Mouse (Mus musculus): ENCODE results near the gene Rxfp3. TPM values are rescaled to one million over a fixed set of nuclear protein-coding genes. Genes with fewer than 3 reads are reported as not detected.

The Rxfp3 gene
- not detected in 3 replicates for total RNA-seq (2017)

DNA sequence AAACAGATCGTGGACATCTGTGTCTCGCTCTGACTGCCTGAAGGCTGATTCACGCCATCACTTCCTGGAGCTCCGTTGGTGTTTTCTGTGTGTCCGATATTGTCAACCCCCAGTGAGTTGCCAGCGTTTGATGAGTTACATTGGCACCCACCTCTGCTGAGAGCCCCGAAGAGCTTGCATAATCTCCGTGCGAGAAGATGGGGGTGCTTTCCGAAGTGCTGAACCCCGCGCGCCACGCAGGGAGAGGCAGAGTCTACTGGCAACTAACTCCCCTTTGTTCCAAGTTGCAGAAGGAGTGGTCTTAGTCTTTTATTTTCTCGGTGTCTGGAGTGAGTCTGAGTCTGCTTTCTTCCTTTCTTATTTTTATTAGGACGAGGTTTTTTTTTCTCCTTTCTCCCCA lies at the start of gene Rxfp3:
TSS of gene Rxfp3 (minus strand) at position 281 of the 400 bp plus-strand sequence.
- no peak for ATAC-seq (replicated peaks; ENCODE audit: insufficient number of reproducible peaks, low FRiP score, low TSS enrichment, poor library complexity, severe bottlenecking)

DNA sequence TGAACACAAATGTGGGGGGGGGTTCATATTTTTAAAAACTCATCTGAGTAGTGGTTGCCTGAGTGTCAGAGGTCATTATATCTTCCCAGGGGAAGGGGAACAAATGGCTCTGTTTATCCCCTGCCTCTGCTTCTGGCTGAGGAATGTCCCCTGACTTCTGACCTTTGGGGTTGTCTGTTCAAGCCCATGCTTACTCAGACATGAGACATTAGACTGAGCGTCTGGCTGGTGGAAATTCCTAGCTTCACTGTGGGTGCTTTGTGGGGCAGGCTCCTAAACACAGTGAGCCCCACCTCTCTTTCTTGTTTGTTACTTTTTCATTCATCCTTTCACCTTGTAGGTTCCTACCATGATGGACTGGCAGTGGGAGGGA lies 47.2 kb upstream of the Rxfp3 start:
- no peak for ATAC-seq (replicated peaks; ENCODE audit: insufficient number of reproducible peaks, low FRiP score, low TSS enrichment, poor library complexity, severe bottlenecking)

- no peak for ATAC-seq (replicated peaks; ENCODE audit: insufficient number of reproducible peaks, low FRiP score, low TSS enrichment, poor library complexity, severe bottlenecking)
These were observed 46.6 kb upstream of the Rxfp3 start for GRCm38 (mm10) chr15:11084241-11084992.

DNA sequence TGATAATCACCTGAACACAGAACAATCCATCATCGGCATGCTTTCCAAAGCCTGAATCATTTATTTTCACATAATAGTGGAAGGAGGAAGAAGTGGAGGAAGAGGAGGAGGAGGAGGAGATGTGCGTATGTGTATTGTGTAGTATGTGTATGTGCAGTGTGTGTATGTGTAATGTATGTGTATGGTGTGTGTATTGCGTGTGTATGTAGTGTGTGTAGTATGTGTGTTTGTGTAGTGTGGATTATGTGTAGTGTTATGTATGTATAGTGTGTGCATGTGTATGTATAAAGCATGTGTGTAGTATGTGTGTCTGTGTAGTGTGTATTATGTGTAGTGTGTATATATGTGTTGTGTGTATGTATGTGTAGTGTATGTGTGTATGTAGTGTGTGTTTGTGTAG lies 45.9 kb upstream of the Rxfp3 start:
- no peak for ATAC-seq (replicated peaks; ENCODE audit: insufficient number of reproducible peaks, low FRiP score, low TSS enrichment, poor library complexity, severe bottlenecking)

DNA sequence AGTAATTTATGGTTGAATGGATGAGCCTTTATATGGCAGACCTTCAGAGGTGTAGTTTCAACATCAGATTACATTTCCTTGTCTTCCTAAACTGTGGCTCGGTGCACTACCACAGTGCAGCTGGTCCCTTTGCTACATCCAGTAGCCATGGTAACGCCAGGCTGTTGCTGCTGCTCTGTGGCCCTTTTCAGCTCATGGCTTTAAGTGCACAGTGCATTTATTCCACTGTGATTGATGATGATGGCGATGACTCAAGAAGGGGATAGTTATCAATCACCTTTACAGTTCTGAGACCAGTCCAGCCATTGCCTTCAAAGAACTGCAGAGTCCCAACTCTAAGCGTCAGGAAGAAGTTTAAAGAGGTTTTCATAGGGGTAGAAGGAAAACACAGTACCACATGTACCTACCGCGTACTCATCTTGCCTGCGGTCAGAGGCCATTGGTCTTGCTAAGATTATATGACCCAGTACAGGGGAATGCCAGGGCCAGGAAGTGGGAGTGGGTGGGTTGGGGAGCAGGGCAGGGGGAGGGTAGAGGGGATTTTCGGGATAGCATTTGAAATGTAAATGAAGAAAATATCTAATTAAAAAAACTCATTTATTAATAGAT lies 45.3 kb upstream of the Rxfp3 start:
- ATAC-seq (replicated peaks; ENCODE audit: insufficient number of reproducible peaks, low FRiP score, low TSS enrichment, poor library complexity, severe bottlenecking), result no peak

- ATAC-seq (replicated peaks; ENCODE audit: insufficient number of reproducible peaks, low FRiP score, low TSS enrichment, poor library complexity, severe bottlenecking), result no peak
These were observed 38.1 kb upstream of the Rxfp3 start for GRCm38 (mm10) chr15:11075726-11076361.

- no peak for ATAC-seq (replicated peaks; ENCODE audit: insufficient number of reproducible peaks, low FRiP score, low TSS enrichment, poor library complexity, severe bottlenecking)
These were observed 30.1 kb upstream of the Rxfp3 start for GRCm38 (mm10) chr15:11067891-11068290.

GRCm38 (mm10) chr15:11066299-11066698 lies 28.5 kb upstream of the Rxfp3 start:
- ATAC-seq (replicated peaks; ENCODE audit: insufficient number of reproducible peaks, low FRiP score, low TSS enrichment, poor library complexity, severe bottlenecking), result no peak

GRCm38 (mm10) chr15:11065528-11066171 lies 27.9 kb upstream of the Rxfp3 start:
- ATAC-seq (replicated peaks; ENCODE audit: insufficient number of reproducible peaks, low FRiP score, low TSS enrichment, poor library complexity, severe bottlenecking), result no peak

GRCm38 (mm10) chr15:11064558-11065411 lies 27.0 kb upstream of the Rxfp3 start, which contains the start of gene Adamts12:
Gene Adamts12 (plus strand): TSS chr15:11064790.
- ATAC-seq (replicated peaks; ENCODE audit: insufficient number of reproducible peaks, low FRiP score, low TSS enrichment, poor library complexity, severe bottlenecking), result no peak

- no peak for ATAC-seq (replicated peaks; ENCODE audit: insufficient number of reproducible peaks, low FRiP score, low TSS enrichment, poor library complexity, severe bottlenecking)
These were observed 26.4 kb upstream of the Rxfp3 start for GRCm38 (mm10) chr15:11064160-11064557.

DNA sequence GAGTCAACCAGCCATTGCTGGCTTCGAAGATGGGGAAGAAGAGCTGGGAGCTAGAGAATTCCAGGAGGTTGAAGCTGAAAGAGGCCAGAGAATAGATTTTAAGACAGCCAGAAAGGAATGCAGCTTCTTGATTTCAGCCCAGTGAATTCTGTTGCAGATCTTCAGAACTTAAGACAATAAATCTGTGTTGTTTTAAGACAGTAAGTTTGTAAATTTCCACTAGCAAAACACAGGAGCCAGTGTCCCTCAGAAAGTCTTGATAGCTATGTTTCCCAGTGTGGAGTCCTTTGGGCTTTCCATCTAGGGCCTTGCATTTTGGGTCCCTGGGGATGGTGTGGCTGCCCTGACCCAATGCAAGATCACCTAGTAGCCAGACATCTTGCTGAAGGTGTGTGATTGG lies 25.1 kb upstream of the Rxfp3 start:
- no peak for ATAC-seq (replicated peaks; ENCODE audit: insufficient number of reproducible peaks, low FRiP score, low TSS enrichment, poor library complexity, severe bottlenecking)

- ATAC-seq (replicated peaks; ENCODE audit: insufficient number of reproducible peaks, low FRiP score, low TSS enrichment, poor library complexity, severe bottlenecking), result no peak
These were observed 16.8 kb upstream of the Rxfp3 start for GRCm38 (mm10) chr15:11054440-11055080.

DNA sequence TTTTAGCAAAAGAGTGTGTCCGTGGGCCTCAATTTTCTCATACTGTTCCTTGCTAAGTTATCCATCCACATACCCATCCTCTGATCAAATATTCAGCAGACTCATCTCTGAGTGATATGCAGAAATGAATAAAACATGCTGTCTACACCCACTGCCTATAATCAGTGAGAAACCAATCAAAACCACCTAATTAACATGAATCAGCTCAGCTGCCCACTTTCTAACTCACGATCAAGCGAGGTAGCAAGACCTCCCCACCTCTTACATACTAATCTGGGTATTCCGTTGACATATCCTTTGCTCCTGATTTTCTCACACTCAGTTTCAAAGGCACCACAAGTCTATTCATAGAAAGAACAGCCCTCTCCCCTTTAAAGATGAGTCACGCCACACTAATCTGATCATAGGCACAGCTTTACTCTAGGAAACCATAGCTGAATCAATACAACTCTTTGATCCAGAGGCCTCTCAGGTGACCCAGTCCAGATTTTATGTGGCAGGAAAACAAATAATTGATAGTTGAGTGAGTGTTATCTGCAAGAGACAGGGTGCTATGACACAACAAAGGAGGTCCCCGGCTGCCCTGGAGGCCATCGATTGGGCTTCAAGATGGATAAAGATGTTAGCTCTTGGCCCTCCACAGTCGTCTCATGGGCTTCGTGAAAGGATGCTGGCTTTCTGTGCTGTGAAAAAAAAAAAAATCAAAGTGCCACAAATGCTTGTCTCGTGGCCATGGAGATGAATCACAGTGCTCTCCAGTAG lies 16.1 kb upstream of the Rxfp3 start:
- ATAC-seq (replicated peaks; ENCODE audit: insufficient number of reproducible peaks, low FRiP score, low TSS enrichment, poor library complexity, severe bottlenecking), result no peak

- no peak for ATAC-seq (replicated peaks; ENCODE audit: insufficient number of reproducible peaks, low FRiP score, low TSS enrichment, poor library complexity, severe bottlenecking)
These were observed 5.0 kb upstream of the Rxfp3 start for GRCm38 (mm10) chr15:11042828-11043227.

DNA sequence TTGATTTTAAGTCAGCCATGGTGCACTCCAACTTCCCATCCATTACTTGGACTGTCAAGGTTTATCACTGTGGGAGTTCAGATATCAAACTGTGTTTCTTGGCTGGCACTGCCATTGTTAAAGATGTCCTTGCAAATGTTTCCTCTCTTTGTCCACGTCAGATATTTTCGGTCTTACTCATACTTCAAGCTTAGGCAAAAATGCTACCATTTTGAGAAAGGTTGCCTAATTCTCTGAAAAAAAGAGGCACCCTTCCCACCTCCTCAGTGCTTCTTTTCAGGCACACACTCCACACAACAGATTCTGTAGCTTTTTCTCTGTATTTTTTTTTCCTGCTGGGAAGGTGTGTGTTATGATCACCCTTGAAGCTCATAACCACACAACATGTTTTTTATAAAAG lies 3.4 kb upstream of the Rxfp3 start:
- ATAC-seq (replicated peaks; ENCODE audit: insufficient number of reproducible peaks, low FRiP score, low TSS enrichment, poor library complexity, severe bottlenecking), result no peak

DNA sequence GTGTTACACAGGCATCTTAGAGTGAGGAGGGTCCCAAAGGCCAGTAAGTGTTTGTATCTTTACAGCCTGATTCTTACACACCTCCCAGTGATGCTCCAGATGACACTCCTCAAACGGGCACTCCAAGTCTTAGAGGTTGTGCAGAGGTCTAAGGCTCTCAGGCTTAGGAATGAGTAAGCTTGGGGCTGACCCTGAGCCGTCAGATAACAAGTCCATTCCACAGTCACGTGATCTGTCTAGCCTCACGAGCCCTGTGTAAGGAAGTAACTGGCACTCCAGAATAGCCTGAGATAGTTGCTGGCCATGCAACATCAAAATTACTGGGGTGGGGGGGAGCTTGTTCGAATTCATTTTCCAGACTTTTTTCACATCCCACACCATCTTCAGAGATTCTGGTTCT lies 2.3 kb upstream of the Rxfp3 start:
- no peak for ATAC-seq (replicated peaks; ENCODE audit: insufficient number of reproducible peaks, low FRiP score, low TSS enrichment, poor library complexity, severe bottlenecking)

DNA sequence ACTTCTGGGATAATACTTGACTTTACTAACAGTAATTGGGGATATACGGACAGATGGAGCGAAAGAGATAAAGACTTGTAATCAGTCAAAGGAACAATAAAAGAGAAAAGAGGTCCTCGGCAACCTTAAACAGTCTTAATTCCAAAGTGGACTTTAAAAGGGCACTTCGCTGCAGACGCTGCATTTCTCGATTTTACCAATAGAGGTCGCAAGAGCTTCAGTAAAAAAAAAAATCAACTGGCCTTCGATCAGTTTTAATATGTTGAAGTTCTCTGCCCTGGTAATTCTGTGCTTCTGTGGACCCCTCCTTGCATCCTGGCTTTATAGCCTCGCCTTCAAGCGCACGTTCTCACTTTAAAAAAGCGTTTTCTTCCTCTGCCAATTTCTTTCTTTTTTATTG lies 685 bp upstream of the Rxfp3 start:
- ATAC-seq (replicated peaks; ENCODE audit: insufficient number of reproducible peaks, low FRiP score, low TSS enrichment, poor library complexity, severe bottlenecking), result no peak

Data from monocyte, adult 5-6 weeks (primary cell).